Mouse (Mus musculus) intestine, postnatal 0 days (tissue): Measurements from ENCODE around the gene Pdzd2. TPM values are rescaled to one million over a fixed set of nuclear protein-coding genes. Genes with fewer than 3 reads are reported as not detected.
A peak's percentile ranks its signal among the peaks of the same experiment; 100 is the strongest.

Experiments used
- ATAC-seq: fragments of 200-750 bp; cut with Nextera tagmentation; 2 replicates; pipeline ENCODE4 v1.8.0; 2017; ENCODE audit warnings: mild to moderate bottlenecking, moderate TSS enrichment, moderate library complexity
- H3K27ac ChIP-seq: fragments of 300-500 bp; sonication (generic); 2 replicates; pipeline ENCODE4 v1.5.1; 2014; ENCODE audit warnings: mild to moderate bottlenecking, low read depth, low read length, moderate library complexity
- H3K27me3 ChIP-seq: fragments of 300-500 bp; sonication (generic); replicated peaks from 2 replicates; pipeline ENCODE4 v1.6.1; 2014; ENCODE audit warnings: low read length, mixed read lengths; ENCODE audit not compliant: control insufficient read depth, insufficient read depth
- H3K36me3 ChIP-seq: fragments of 300-500 bp; sonication (generic); 2 replicates; pipeline ENCODE4 v1.6.1; 2014; ENCODE audit warnings: mild to moderate bottlenecking, moderate library complexity; ENCODE audit not compliant: control insufficient read depth, insufficient read depth
- H3K4me1 ChIP-seq: fragments of 300-500 bp; sonication (generic); replicated peaks from 2 replicates; pipeline ENCODE4 v1.6.1; 2014; ENCODE audit warnings: antibody characterized with exemption, low read length, mixed read lengths; ENCODE audit not compliant: control insufficient read depth, insufficient read depth
- H3K4me2 ChIP-seq: fragments of 300-500 bp; sonication (generic); replicated peaks from 2 replicates; pipeline ENCODE4 v1.6.1; 2014; ENCODE audit warnings: low read depth, mild to moderate bottlenecking, moderate library complexity
- H3K4me3 ChIP-seq: fragments of 300-500 bp; sonication (generic); 2 replicates; pipeline ENCODE4 v1.5.1; 2014; ENCODE audit warnings: low read depth, low read length
- H3K9ac ChIP-seq: fragments of 300-500 bp; sonication (generic); 2 replicates; pipeline ENCODE4 v1.6.1; 2014; ENCODE audit warnings: mild to moderate bottlenecking, low read depth, low read length
- H3K9me3 ChIP-seq: fragments of 300-500 bp; sonication (generic); 2 replicates; pipeline ENCODE4 v1.6.1; 2016; ENCODE audit warnings: mixed run types; ENCODE audit not compliant: control insufficient read depth
- CTCF ChIP-seq: sonication (generic); IDR thresholded peaks from 2 replicates; pipeline ENCODE4 v1.5.1; 2016; ENCODE audit warnings: low read depth, mild to moderate bottlenecking, control low read depth, antibody characterized with exemption, moderate library complexity
- WGBS: fragments of 180-500 bp; shearing (Covaris S2); extraction: QIAGEN DNeasy Blood & Tissue Kit; methylation state at CpG from one replicate; pipeline ENCODE4 v1.1.7; 2014; 5-methylcytosine and 5-hydroxymethylcytosine counted together
- polyA plus RNA-seq: library from polyadenylated mRNA; unstranded; fragments of >200 nt; fragmentation: Nextera tagmentation; extraction: Ambion mirVana; gene quantifications from 2 replicates; pipeline ENCODE4 v1.2.1, GENCODE M21; 2015

The Pdzd2 gene
- polyA plus RNA-seq, 1 experiment from 2014 or later: 10.1 TPM

DNA sequence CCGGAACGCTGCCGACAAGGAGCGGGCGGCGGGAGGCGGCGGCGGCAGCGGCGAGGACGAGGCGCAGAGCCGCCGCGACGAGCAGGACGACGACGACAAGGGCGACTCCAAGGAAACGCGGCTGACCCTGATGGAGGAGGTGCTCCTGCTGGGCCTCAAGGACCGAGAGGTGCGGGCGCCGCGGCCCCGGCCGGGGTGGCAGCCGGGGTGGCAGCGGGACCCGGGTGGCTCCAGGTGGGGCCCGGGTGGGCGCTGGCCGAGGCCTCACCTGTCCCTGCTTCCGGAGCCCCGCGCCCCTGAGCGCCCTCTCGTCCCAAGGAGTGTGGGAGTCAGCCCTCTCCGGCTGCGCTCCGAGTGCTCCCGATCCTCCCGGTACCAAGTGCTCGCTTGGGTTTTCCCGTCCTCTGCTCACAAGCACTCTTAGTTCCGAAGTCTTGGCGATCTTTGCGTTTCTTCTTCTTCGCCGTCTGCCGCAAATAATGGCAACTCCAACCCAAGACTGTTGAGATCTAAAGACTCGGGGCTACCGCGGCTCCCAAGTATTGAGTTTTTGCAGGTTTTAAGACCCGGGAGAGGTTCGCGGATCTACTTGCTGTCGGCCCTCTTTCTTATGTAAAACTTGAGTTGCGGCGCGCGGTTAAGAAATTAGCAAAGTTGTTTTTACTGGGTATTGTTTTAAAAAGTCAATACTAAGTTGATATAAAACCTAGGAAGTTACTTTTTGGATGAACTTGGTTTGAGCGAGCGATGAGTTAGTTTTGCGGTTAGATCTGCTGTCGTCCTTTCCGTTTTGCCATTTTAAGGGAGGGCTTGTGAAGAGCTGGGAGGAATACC, 417.7 kb downstream of the Pdzd2 start, which contains the start of gene 1810049J17Rik:
Gene 1810049J17Rik (minus strand): TSS at position 112 of the 834 bp plus-strand sequence.
- H3K4me2 ChIP-seq: peak within 1 kb of the TSS; percentile 85
- under 1% methylated on average over 66 of the region's 70 CpGs for WGBS

GRCm38 (mm10) chr15:12321091-12321787, 418.5 kb downstream of the Pdzd2 start, which contains the start of gene Golph3:
Gene Golph3 (plus strand): TSS chr15:12321450.
- ATAC-seq: peak; percentile 90
- Histone ChIP-seq H3K4me1 (peaks cover 3% of the 10 kb centered on the region; the same call in 1 of the 2 replicates), H3K4me3 (peak within 1 kb of the TSS; percentile 100), H3K9ac (peak within 1 kb of the TSS; percentile 99), H3K27me3 (no peaks in the 10 kb centered on the region), H3K36me3 (peaks cover 7% of the 10 kb centered on the region; the same call in 1 of the 2 replicates), H3K9me3 (no peaks in the 10 kb centered on the region), H3K4me2 (peak within 1 kb of the TSS; percentile 85), H3K27ac (peak within 1 kb of the TSS; percentile 97)
- WGBS: under 1% methylated on average over 62 of the region's 74 CpGs
- TF ChIP-seq CTCF: no peak

More for the DNA sequence above, 417.7 kb downstream of the Pdzd2 start, which contains the start of gene 1810049J17Rik:
- Histone ChIP-seq H3K4me3 (peak within 1 kb of the TSS; percentile 100), H3K36me3 (peaks cover 7% of the 10 kb centered on the region; the same call in 1 of the 2 replicates), H3K9me3 (no peaks in the 10 kb centered on the region), H3K4me1 (peaks cover 3% of the 10 kb centered on the region; the same call in 1 of the 2 replicates), H3K27ac (peak within 1 kb of the TSS; percentile 97), H3K9ac (peak within 1 kb of the TSS; percentile 99), H3K27me3 (no peaks in the 10 kb centered on the region)
- peak; percentile 29 for ATAC-seq
- TF ChIP-seq CTCF: no peak

DNA sequence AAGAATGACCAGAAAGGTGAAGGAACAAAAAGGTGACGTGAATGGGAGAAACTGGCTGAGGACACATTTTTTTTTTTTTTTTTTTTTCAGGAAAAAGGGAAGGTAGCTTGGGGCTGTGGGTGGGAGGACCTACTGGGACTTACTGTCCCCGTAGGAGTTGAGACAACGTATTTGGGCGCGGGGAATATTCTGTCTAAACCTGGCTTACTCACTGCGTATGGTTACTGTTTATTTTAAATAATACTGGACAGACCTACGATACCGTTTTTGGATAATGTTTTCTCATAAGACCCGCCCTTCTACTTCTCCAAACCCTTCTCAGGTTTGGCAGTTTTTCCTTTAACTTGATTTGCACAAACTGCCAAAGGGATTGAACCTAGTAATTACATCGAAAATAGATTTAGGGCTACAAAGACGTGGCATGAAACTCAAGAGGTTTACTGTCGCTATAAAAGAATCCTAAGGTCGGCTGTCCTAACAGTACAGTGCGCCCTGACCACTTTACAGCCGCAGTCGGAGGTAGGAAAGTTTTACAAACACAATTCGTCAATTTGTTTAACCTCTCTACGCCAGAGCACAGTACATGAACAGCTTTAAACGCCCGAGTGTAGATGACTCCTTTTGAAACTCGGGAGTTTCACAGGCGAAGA, 419.2 kb downstream of the Pdzd2 start:
- Histone ChIP-seq H3K4me2 (peak overlapping the region; percentile 85), H3K9ac (peak overlapping the region; percentile 99), H3K4me1 (peaks cover 3% of the 10 kb centered on the region; the same call in 1 of the 2 replicates), H3K4me3 (peak overlapping the region; percentile 100), H3K27ac (peak overlapping the region; percentile 97), H3K9me3 (no peaks in the 10 kb centered on the region), H3K36me3 (no peaks in the 10 kb centered on the region), H3K27me3 (no peaks in the 10 kb centered on the region)
- TF ChIP-seq CTCF: no peak
- peak; percentile 26 for ATAC-seq
- 2% methylated on average over 22 of the region's 22 CpGs for WGBS

- no peak overlapping the region; the same call in 1 of the 2 replicates for H3K27ac ChIP-seq
- 40% methylated on average over 5 of the region's 5 CpGs for WGBS
- no peak overlapping the region for H3K4me3 ChIP-seq
- no peaks in the 10 kb centered on the region for H3K9me3 ChIP-seq
- no peak for TF ChIP-seq CTCF
- H3K4me1 ChIP-seq: peaks cover 3% of the 10 kb centered on the region; the same call in 1 of the 2 replicates
- H3K27me3 ChIP-seq: no peaks in the 10 kb centered on the region
- no peak overlapping the region for H3K9ac ChIP-seq
- peak overlapping the region; percentile 85; the same call in 1 of the 2 replicates for H3K4me2 ChIP-seq
- H3K36me3 ChIP-seq: no peaks in the 10 kb centered on the region
- no peak for ATAC-seq
These were observed 419.8 kb downstream of the Pdzd2 start for GRCm38 (mm10) chr15:12319889-12320288.

- ATAC-seq: no peak
- 84% methylated on average over 8 of the region's 8 CpGs for WGBS
- H3K27ac ChIP-seq: no peak overlapping the region
These were observed 421.3 kb downstream of the Pdzd2 start for GRCm38 (mm10) chr15:12318451-12318850.

More at GRCm38 (mm10) chr15:12318451-12318850, 421.3 kb downstream of the Pdzd2 start:
- Histone ChIP-seq H3K4me3 (no peak overlapping the region), H3K9ac (no peak overlapping the region), H3K4me2 (no peak overlapping the region), H3K36me3 (no peaks in the 10 kb centered on the region), H3K4me1 (0 out of 2 replicates have a peak, but pooled peaks cover 3% of the 10 kb centered on the region), H3K27me3 (no peaks in the 10 kb centered on the region), H3K9me3 (no peaks in the 10 kb centered on the region)
- no peak for TF ChIP-seq CTCF
